Mouse (Mus musculus) embryonic fibroblast, embryonic 13.5 days (primary cell): ENCODE data around the gene Shtn1.

ENCODE experiments used
- CTCF ChIP-seq: IDR thresholded peaks from 2 replicates; pipeline ENCODE4 v1.5.1; 2011; ENCODE audit warnings: mild to moderate bottlenecking, control low read depth, low read length, moderate library complexity, borderline replicate concordance; ENCODE audit not compliant: insufficient read depth
- POLR2A ChIP-seq: IDR thresholded peaks from 2 replicates; pipeline ENCODE4 v1.6.1; 2011; ENCODE audit warnings: low read depth, mild to moderate bottlenecking, control low read depth, low read length, moderate library complexity

GRCm38 (mm10) chr19:59028130-59028529 is 47.8 kb downstream of the Shtn1 start:
- no peak for TF ChIP-seq POLR2A
- TF ChIP-seq CTCF, result no peak
